Mouse (Mus musculus) liver, adult 2 months (tissue): ENCODE results near the gene Ano3.

Experiments
- CTCF ChIP-seq: fragments of 200-500 bp; IDR thresholded peaks from 2 replicates; pipeline ENCODE4 v1.5.1; 2011; ENCODE audit warnings: low read depth, low read length, control low read depth
- POLR2A ChIP-seq: fragments of 200-500 bp; IDR thresholded peaks from 2 replicates; pipeline ENCODE4 v1.6.1; 2011; ENCODE audit warnings: low read length, control low read depth; ENCODE audit not compliant: insufficient read depth; ENCODE audit errors: extremely low read depth

DNA sequence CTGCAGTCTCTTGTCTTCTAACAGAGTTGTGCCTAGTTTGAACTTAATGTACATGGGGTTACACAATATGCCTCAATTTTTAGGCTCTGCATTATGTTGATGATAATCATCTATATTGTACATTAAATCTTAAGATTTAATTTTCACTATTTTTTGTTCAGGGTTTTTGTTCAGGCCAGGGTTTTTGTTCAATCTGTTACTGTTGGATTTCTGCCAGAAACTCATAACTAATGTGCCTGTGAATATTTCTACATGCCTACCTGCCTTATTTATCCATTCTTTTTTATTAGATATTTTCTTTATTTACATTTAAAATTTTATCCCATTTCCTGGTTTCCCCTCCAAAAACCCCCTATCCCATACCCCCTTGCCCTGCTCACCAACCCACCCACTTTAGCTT, 224.6 kb downstream of the Ano3 start:
- TF ChIP-seq CTCF (no peak), POLR2A (no peak)
